Mouse (Mus musculus): ENCODE results near the gene Haus2. TPM values are rescaled to one million over a fixed set of nuclear protein-coding genes. Genes with fewer than 3 reads are reported as not detected.

The Haus2 gene
- polyA plus RNA-seq, 1 experiment from 2014 or later: 33.5 TPM

DNA sequence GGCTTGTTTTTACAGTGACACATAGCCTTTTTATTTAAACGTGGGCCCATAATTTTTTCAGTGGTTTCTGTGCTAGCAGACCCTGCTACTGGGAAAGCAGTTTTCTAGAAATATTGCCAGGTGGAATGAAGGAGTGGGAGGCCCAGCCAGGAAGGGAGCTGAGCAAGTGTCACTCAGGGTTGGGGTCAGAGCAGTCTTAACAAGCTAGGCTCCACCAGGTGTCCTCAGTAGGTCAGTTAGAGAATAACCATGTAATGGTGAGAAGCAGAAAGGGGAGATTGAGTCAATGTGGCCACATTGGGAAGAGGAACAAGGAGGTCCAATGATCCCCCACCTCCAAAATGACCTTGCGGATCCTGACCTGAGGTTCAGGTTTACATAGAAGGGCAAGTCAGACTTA, 45.5 kb downstream of the Haus2 start:
- Histone ChIP-seq H3K27ac (replicated peaks) (no peak overlapping the region), H3K4me1 (no peaks in the 10 kb centered on the region), H3K4me3 (no peak overlapping the region), H3K4me2 (replicated peaks) (no peak overlapping the region), H3K27me3 (no peaks in the 10 kb centered on the region), H3K36me3 (no peaks in the 10 kb centered on the region), H3K9me3 (no peaks in the 10 kb centered on the region), H3K9ac (replicated peaks) (no peak overlapping the region)
- ATAC-seq (ENCODE audit: low FRiP score, low read depth): no peak
- 77% methylated on average over 2 of the region's 2 CpGs for WGBS

DNA sequence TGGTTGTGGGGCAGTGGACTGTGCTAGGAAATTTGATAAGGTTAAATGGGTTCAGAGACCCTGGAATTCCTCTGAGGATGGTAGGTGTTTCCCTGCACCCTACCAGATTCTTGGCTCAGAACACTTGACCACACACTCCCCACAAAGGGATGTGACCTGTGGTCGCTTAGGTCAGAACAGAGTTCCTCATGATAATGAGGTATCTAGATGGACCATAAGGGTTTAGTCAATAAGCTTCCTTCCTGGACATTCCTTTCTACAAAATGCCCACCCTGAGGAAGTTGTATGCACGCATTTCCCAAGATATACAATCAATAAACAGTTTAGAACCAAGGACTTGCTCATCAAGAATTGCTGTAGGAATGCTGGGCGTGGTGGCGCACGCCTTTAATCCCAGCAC, 46.7 kb downstream of the Haus2 start:
- ATAC-seq (ENCODE audit: low FRiP score, low read depth): no peak
- Histone ChIP-seq H3K4me2 (replicated peaks) (no peak overlapping the region), H3K36me3 (no peaks in the 10 kb centered on the region), H3K9ac (replicated peaks) (no peak overlapping the region), H3K9me3 (no peaks in the 10 kb centered on the region), H3K27me3 (no peaks in the 10 kb centered on the region), H3K4me1 (no peaks in the 10 kb centered on the region), H3K4me3 (no peak overlapping the region), H3K27ac (replicated peaks) (no peak overlapping the region)
- WGBS: 88% methylated on average over 5 of the region's 5 CpGs

DNA sequence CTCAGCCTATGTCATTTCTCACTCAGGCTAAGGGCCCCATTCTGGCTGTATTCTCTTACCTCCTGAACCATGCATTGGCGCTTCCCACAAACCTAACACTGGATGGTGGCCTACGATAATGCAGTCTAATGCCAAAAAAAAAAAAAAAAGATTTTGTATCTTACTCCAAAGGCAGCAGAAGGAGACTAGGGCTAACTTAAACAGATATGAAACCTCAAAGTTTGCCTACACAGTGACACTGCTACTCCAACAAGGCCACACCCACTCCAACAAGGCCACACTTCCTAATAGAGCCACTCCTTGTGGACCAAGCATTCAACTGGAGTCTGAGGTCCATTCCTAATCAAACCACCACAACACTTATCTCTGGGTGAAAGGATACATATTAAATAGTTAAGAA, 47.5 kb downstream of the Haus2 start:
- no peak for ATAC-seq (ENCODE audit: low FRiP score, low read depth)
- Histone ChIP-seq H3K4me1 (no peaks in the 10 kb centered on the region), H3K27me3 (no peaks in the 10 kb centered on the region), H3K27ac (replicated peaks) (no peak overlapping the region), H3K9me3 (no peaks in the 10 kb centered on the region), H3K4me3 (no peak overlapping the region), H3K4me2 (replicated peaks) (no peak overlapping the region), H3K36me3 (no peaks in the 10 kb centered on the region), H3K9ac (replicated peaks) (no peak overlapping the region)
- WGBS: 94% methylated on average over 2 of the region's 2 CpGs

DNA sequence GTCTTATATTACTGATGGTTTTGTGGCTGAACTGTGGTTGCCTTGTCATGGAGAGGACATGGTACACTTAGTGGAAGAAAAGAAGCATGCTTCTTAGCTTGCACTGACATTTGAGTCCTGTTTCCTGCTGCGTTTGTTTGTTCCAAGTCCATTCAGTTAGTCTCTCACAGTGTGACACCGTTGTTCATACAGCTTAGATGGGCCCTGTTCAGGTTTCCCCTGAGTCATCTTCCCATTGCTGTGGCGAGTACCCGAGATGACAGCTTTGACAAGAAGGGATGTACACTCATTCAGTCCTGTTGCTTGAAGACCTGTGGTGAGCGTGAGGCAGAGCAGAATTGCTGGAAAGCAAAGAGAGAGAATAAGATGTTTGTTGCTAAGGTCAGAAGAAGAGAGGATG, 49.3 kb downstream of the Haus2 start:
- H3K9me3 ChIP-seq: no peaks in the 10 kb centered on the region
- no peaks in the 10 kb centered on the region for H3K36me3 ChIP-seq
- no peak overlapping the region for H3K27ac ChIP-seq (replicated peaks)
- H3K4me2 ChIP-seq (replicated peaks): no peak overlapping the region
- H3K4me3 ChIP-seq: no peak overlapping the region
- no peaks in the 10 kb centered on the region for H3K4me1 ChIP-seq
- no peak for ATAC-seq (ENCODE audit: low FRiP score, low read depth)
- 68% methylated on average over 5 of the region's 5 CpGs for WGBS
- H3K27me3 ChIP-seq: no peaks in the 10 kb centered on the region
- no peak overlapping the region for H3K9ac ChIP-seq (replicated peaks)

DNA sequence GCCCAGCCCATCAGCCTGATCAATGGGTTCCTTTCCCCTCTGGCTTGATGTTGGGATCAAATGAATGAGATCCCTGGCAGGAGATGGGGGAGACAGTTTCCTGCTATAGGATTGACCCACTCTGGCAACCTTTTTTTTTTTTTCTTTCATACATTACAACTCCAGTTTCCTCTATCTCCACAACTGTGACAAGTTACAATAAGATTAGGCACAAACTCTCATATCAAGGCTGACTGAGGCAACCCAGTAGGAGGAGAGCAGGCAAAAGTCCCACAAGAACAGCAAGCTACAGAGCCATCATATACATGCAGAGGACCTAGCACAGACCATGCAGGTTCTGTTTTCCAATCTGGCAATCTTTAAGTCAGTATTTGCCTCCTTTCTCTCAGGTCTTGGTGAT, 50.1 kb downstream of the Haus2 start:
- ATAC-seq (ENCODE audit: low FRiP score, low read depth): no peak
- H3K36me3 ChIP-seq: no peaks in the 10 kb centered on the region
- no peak overlapping the region for H3K4me3 ChIP-seq
- no peak overlapping the region for H3K4me2 ChIP-seq (replicated peaks)
- H3K9ac ChIP-seq (replicated peaks): no peak overlapping the region
- H3K4me1 ChIP-seq: no peaks in the 10 kb centered on the region
- no peak overlapping the region for H3K27ac ChIP-seq (replicated peaks)
- H3K27me3 ChIP-seq: no peaks in the 10 kb centered on the region
- no peaks in the 10 kb centered on the region for H3K9me3 ChIP-seq

DNA sequence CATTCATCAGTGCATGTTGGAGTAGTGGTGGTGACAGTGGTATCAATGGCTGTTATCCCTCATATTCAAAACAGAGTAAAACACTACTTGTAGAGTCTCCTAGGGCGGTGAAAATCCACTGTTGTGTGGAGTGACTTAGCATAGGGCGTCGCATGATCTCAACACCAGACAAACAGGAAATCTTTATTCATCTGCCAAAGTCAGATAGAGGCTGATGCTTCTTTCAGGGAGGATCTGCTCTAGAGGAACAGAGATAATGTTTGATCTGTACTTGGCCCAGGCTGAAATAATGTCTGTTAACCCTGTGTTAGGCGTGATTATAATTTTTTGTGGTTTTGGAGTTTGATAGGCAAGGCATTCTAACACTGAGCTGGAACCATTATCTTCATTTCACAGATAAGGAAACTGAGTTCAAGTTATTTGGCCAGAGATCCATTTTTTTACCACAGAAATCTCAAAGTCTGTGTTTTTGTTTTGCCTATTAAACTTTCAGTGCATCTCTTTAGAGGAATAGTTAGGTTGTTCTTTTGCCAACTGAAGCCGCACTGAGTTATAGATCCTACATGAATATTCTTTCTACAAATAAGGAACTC, 51.4 kb downstream of the Haus2 start:
- 85% methylated on average over 5 of the region's 5 CpGs for WGBS
- Histone ChIP-seq H3K4me3 (no peak overlapping the region), H3K4me2 (replicated peaks) (no peak overlapping the region), H3K27me3 (no peaks in the 10 kb centered on the region), H3K4me1 (no peaks in the 10 kb centered on the region), H3K27ac (replicated peaks) (no peak overlapping the region), H3K9me3 (no peaks in the 10 kb centered on the region), H3K9ac (replicated peaks) (no peak overlapping the region), H3K36me3 (no peaks in the 10 kb centered on the region)
- no peak for ATAC-seq (ENCODE audit: low FRiP score, low read depth)

DNA sequence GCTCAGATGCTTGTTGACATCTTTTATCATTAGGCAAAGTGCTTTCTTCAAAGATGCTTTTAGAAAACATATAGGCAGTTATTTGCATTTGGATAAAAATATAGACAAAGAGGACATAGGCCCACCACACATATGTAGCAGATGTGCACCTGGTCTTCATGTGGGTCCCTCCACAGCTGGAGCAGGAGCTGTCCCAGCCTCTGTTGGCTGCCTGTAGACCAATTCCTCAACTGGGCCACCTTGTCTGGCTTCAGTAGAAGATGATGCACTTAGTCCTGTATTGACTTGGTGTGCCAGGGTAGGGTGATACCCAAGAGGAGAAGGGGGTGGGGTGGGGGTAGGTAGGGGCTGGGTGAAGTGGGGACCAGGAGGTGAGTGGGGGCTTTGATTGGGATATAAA, 53.6 kb downstream of the Haus2 start:
- ATAC-seq (ENCODE audit: low FRiP score, low read depth): no peak
- no peak overlapping the region for H3K4me3 ChIP-seq
- H3K36me3 ChIP-seq: no peaks in the 10 kb centered on the region
- H3K27ac ChIP-seq (replicated peaks): no peak overlapping the region
- no peaks in the 10 kb centered on the region for H3K27me3 ChIP-seq
- H3K9me3 ChIP-seq: no peaks in the 10 kb centered on the region
- H3K4me2 ChIP-seq (replicated peaks): no peak overlapping the region
- H3K9ac ChIP-seq (replicated peaks): no peak overlapping the region
- no peaks in the 10 kb centered on the region for H3K4me1 ChIP-seq

DNA sequence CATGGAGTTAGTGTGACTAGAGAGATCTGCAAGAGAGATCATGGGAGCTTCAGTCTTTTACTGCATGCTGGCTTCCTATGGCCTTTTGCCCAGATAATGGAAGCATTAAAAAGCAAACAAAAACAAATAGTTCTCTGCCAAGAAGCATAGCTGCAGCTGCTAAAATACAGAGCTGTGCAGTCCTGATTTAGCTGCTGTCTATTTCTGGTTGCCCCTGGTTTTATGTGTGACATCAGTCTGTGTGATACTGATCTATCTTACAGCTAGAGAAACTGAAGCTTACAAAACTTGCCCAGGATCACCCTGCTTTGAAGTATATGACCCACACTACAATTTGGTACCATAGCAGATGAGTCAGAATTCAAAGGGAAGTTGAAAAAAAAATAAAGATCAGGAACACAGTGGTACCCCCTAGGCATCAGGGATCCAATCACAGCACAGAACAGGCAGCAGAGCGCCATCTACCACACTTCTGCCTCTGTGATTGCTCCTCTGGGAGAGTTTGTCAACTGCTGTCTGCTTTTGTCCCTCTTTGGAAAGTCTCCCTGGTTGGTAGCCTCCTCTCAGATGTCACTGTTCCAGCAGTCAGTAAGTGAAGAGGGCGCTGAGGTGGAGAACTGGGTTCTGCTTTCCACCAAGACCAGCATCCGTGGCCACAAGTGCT, 54.4 kb downstream of the Haus2 start:
- no peak for ATAC-seq (ENCODE audit: low FRiP score, low read depth)
- H3K4me1 ChIP-seq: no peaks in the 10 kb centered on the region
- WGBS: 85% methylated on average over 3 of the region's 3 CpGs
- no peak overlapping the region for H3K9ac ChIP-seq (replicated peaks)
- no peak overlapping the region for H3K4me3 ChIP-seq
- H3K36me3 ChIP-seq: no peaks in the 10 kb centered on the region
- H3K9me3 ChIP-seq: no peaks in the 10 kb centered on the region
- no peak overlapping the region for H3K27ac ChIP-seq (replicated peaks)
- H3K27me3 ChIP-seq: no peaks in the 10 kb centered on the region
- H3K4me2 ChIP-seq (replicated peaks): no peak overlapping the region

DNA sequence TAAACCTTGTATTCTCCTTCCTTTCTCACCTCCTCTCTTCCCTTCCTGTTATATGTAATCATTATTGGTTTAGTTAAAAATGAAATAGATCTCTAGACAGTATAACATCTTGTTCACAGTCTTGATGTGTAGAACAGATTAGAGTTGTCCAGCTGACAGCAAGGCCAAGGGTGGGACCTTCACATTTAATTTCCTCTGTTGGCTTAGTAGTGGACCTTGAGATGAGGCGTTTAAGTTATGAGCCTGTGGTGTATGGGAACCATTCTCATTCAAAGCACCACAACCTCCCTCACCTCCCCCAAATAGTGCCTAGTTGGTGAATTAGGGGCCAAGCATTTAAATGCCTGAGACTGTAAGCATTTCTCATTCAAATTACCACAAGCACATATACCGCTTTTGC, 58.3 kb downstream of the Haus2 start:
- Histone ChIP-seq H3K27me3 (no peaks in the 10 kb centered on the region), H3K4me2 (replicated peaks) (no peak overlapping the region), H3K27ac (replicated peaks) (no peak overlapping the region), H3K4me3 (no peak overlapping the region), H3K9me3 (no peaks in the 10 kb centered on the region), H3K9ac (replicated peaks) (no peak overlapping the region), H3K36me3 (no peaks in the 10 kb centered on the region), H3K4me1 (no peaks in the 10 kb centered on the region)
- WGBS: 90% methylated on average over 2 of the region's 2 CpGs
- no peak for ATAC-seq (ENCODE audit: low FRiP score, low read depth)

DNA sequence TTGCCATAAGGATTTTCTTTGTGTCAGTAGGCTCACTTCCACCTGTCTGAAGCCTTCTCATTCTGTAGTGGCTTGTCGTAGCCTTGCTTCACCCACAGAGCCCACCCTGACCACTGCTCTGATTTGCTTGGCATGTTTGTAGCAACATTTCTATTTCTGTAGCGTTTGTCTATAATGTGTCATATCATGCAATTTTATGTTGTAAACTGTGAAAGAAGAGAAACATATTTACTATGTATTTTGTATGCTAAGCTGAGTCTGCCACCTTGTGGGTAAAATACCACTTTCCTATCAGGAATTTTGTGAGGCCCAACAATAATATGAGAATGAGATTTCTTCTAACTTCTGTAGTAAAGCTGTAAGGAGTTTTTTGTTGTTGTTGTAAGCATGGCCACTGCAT, 61.1 kb downstream of the Haus2 start:
- Histone ChIP-seq H3K27me3 (no peaks in the 10 kb centered on the region), H3K9me3 (no peaks in the 10 kb centered on the region), H3K4me3 (no peak overlapping the region), H3K27ac (replicated peaks) (no peak overlapping the region), H3K4me1 (no peaks in the 10 kb centered on the region), H3K9ac (replicated peaks) (no peak overlapping the region), H3K36me3 (no peaks in the 10 kb centered on the region), H3K4me2 (replicated peaks) (no peak overlapping the region)
- WGBS: 81% methylated on average over 2 of the region's 2 CpGs
- no peak for ATAC-seq (ENCODE audit: low FRiP score, low read depth)

Other genes starting within 250 kb of the Haus2 start
- gene Ganc, start 205.5 kb upstream of the Haus2 start, polyA plus RNA-seq (2016; fragmentation: Nextera tagmentation; extraction: Ambion mirVana): 9.9 and 10.0 TPM in 2 replicates
- gene Tmem87a, start 205.3 kb upstream of the Haus2 start, polyA plus RNA-seq (2016; fragmentation: Nextera tagmentation; extraction: Ambion mirVana): 7.1 and 9.5 TPM in 2 replicates
- gene Capn3, start 153.4 kb upstream of the Haus2 start, polyA plus RNA-seq (2016; fragmentation: Nextera tagmentation; extraction: Ambion mirVana): 2.5 and 4.0 TPM in 2 replicates
- 63.6 and 66.4 TPM in 2 replicates for gene Zfp106, start 45.5 kb upstream of the Haus2 start, polyA plus RNA-seq (2016; fragmentation: Nextera tagmentation; extraction: Ambion mirVana)
- 34.9 and 38.1 TPM in 2 replicates for gene Snap23, start 41.7 kb upstream of the Haus2 start, polyA plus RNA-seq (2016; fragmentation: Nextera tagmentation; extraction: Ambion mirVana)
- gene Lrrc57, start 137 bp downstream of the Haus2 start, polyA plus RNA-seq (2016; fragmentation: Nextera tagmentation; extraction: Ambion mirVana): 34.5 and 36.3 TPM in 2 replicates
- 4.1 and 5.3 TPM in 2 replicates for gene Stard9, start 19.7 kb downstream of the Haus2 start, polyA plus RNA-seq (2016; fragmentation: Nextera tagmentation; extraction: Ambion mirVana)
- 8.0 and 10.5 TPM in 2 replicates for gene Cdan1, start 240.7 kb downstream of the Haus2 start, polyA plus RNA-seq (2016; fragmentation: Nextera tagmentation; extraction: Ambion mirVana)
- 12.9 and 15.6 TPM in 2 replicates for gene Ttbk2, start 241.2 kb downstream of the Haus2 start, polyA plus RNA-seq (2016; fragmentation: Nextera tagmentation; extraction: Ambion mirVana)